Mouse (Mus musculus) layer of hippocampus, postnatal 36 days (tissue): ENCODE results near the gene Rbp2. TPM values are rescaled to one million over a fixed set of nuclear protein-coding genes. Genes with fewer than 3 reads are reported as not detected.
A peak's percentile ranks its signal among the peaks of the same experiment; 100 is the strongest.

Experiments
- DNase-seq, 2 experiments: peaks; one replicate each; pipeline ENCODE4 v3.0.0; 2022
- total RNA-seq, 2 experiments: library from RNA; stranded (reverse); gene quantifications; 2 replicates each; pipeline ENCODE4 v1.2.3; 2021

Rbp2 gene
- not detected for total RNA-seq

GRCm38 (mm10) chr9:98485815-98486214 is at the start of gene Rbp2:
Rbp2 (plus strand) TSS chr9:98486115.
- no peak for DNase-seq

- no peak for DNase-seq
These were observed 48.1 kb upstream of the Rbp2 start for GRCm38 (mm10) chr9:98437819-98438218.

GRCm38 (mm10) chr9:98439091-98439490 is 46.8 kb upstream of the Rbp2 start:
- no peak for DNase-seq

- DNase-seq: peak in 1 of 2 experiments; percentile 12
These were observed 43.3 kb upstream of the Rbp2 start for GRCm38 (mm10) chr9:98442638-98443037.

- no peak for DNase-seq
These were observed 40.4 kb upstream of the Rbp2 start for GRCm38 (mm10) chr9:98445359-98446149.

- no peak for DNase-seq
These were observed 34.9 kb upstream of the Rbp2 start for GRCm38 (mm10) chr9:98450976-98451375.

GRCm38 (mm10) chr9:98466709-98467108 is 19.2 kb upstream of the Rbp2 start:
- no peak for DNase-seq

- no peak for DNase-seq
These were observed 5.7 kb upstream of the Rbp2 start for GRCm38 (mm10) chr9:98480172-98480749.

- DNase-seq: no peak
These were observed 3.7 kb upstream of the Rbp2 start for GRCm38 (mm10) chr9:98482256-98482655.

GRCm38 (mm10) chr9:98485020-98485419 is 895 bp upstream of the Rbp2 start:
- DNase-seq: no peak

GRCm38 (mm10) chr9:98487273-98487672 is 1.4 kb downstream of the Rbp2 start:
- DNase-seq: no peak

GRCm38 (mm10) chr9:98489532-98489931 is 3.6 kb downstream of the Rbp2 start:
- DNase-seq: no peak

GRCm38 (mm10) chr9:98490128-98490527 is 4.2 kb downstream of the Rbp2 start:
- no peak for DNase-seq

- DNase-seq: no peak
These were observed 5.2 kb downstream of the Rbp2 start for GRCm38 (mm10) chr9:98491071-98491470.

- no peak for DNase-seq
These were observed 6.3 kb downstream of the Rbp2 start for GRCm38 (mm10) chr9:98492212-98492611.

- no peak for DNase-seq
These were observed 6.9 kb downstream of the Rbp2 start for GRCm38 (mm10) chr9:98492821-98493220.

- DNase-seq: no peak
These were observed 11.2 kb downstream of the Rbp2 start for GRCm38 (mm10) chr9:98497157-98497556.

- DNase-seq: no peak
These were observed 12.1 kb downstream of the Rbp2 start for GRCm38 (mm10) chr9:98497990-98498389.

- DNase-seq: no peak
These were observed 12.9 kb downstream of the Rbp2 start for GRCm38 (mm10) chr9:98498717-98499268.

GRCm38 (mm10) chr9:98499601-98500000 is 13.7 kb downstream of the Rbp2 start:
- no peak for DNase-seq

GRCm38 (mm10) chr9:98507480-98507879 is 21.6 kb downstream of the Rbp2 start:
- no peak for DNase-seq

- no peak for DNase-seq
These were observed 24.6 kb downstream of the Rbp2 start for GRCm38 (mm10) chr9:98510363-98511055.

- DNase-seq: no peak
These were observed 38.0 kb downstream of the Rbp2 start for GRCm38 (mm10) chr9:98523872-98524271.
